ENCODE assay signal across 11 mouse cellular contexts in the genomic region with DNA sequence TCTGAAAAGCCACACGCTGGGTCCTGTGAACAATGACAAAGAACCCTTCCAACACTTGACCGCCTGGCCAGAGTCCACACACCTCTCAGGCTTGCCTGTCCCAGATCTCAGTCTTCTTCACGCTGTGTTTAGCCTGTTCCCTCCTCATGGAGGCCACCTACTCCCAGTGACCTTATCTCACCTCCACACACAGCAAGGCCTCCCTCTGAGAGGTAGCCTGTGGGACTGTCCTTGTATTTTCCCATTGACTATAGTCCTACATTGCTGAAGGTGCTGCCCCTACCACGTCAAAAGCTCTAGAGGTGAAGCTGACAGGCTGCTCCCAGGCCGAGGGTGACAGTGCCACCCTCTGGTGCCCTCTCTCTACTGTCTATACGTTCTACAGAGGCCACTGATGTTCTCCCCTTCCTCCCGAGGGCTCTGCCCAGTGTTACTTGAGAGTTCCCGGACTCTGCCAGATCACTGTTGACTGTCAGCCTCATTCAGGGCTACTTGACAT. TPM values are rescaled to one million over a fixed set of nuclear protein-coding genes. Genes with fewer than 3 reads are reported as not detected.
DNase-seq lines count a peak whose midpoint lies in the region; ATAC-seq lines count a peak whose summit lies in the region.
"Had no signal": no experiment of that assay in that cellular context is flagged by ENCODE, and none has a peak within 500 bp of the region (broad histone marks: within the 10 kb centered on the region; RNA-seq: fewer than 3 reads in every experiment).

No protein-coding gene starts in this region.

- no peak overlapping the region for H3K27ac ChIP-seq in heart, embryonic 12.5 days (ENCODE audit: poor library complexity, severe bottlenecking)
- peak overlapping the region; percentile 73 for H3K27ac ChIP-seq in liver, embryonic 12.5 days
- no peak overlapping the region for H3K27ac ChIP-seq in hindbrain, embryonic 13.5 days
- H3K27ac ChIP-seq: hindbrain, embryonic 10.5 days had no signal

- H3K36me3 ChIP-seq in heart, embryonic 12.5 days: no peaks in the 10 kb centered on the region
- no peaks in the 10 kb centered on the region for H3K36me3 ChIP-seq in liver, embryonic 12.5 days
- no peaks in the 10 kb centered on the region for H3K36me3 ChIP-seq in hindbrain, embryonic 13.5 days
- H3K36me3 ChIP-seq: hindbrain, embryonic 10.5 days had no signal

- no peak overlapping the region for H3K4me3 ChIP-seq in heart, embryonic 12.5 days
- H3K4me3 ChIP-seq in liver, embryonic 12.5 days: no peak overlapping the region
- no peak overlapping the region for H3K4me3 ChIP-seq in hindbrain, embryonic 13.5 days
- H3K4me3 ChIP-seq: hindbrain, embryonic 10.5 days had no signal

- H3K27me3 ChIP-seq in heart, embryonic 12.5 days (replicated peaks): peaks cover 34% of the 10 kb centered on the region
- H3K27me3 ChIP-seq in liver, embryonic 12.5 days (replicated peaks): peaks cover 32% of the 10 kb centered on the region
- peaks cover 11% of the 10 kb centered on the region; the same call in 1 of the 2 replicates for H3K27me3 ChIP-seq in hindbrain, embryonic 13.5 days

- 62% methylated on average over 8 of the region's 8 CpGs for WGBS in heart, embryonic 12.5 days
- 38% methylated on average over 8 of the region's 8 CpGs for WGBS in liver, embryonic 12.5 days (ENCODE audit: insufficient replicate concordance)
- WGBS in hindbrain, embryonic 13.5 days: 71% methylated on average over 8 of the region's 8 CpGs

- H3K9me3 ChIP-seq in heart, embryonic 12.5 days (replicated peaks): no peaks in the 10 kb centered on the region
- H3K9me3 ChIP-seq in liver, embryonic 12.5 days (replicated peaks): no peaks in the 10 kb centered on the region
- H3K9me3 ChIP-seq in hindbrain, embryonic 13.5 days: no peaks in the 10 kb centered on the region
- H3K9me3 ChIP-seq: hindbrain, embryonic 10.5 days had no signal

- ATAC-seq in heart, embryonic 12.5 days (ENCODE audit: insufficient number of reproducible peaks, low FRiP score): no peak
- peak; percentile 93 for ATAC-seq in liver, embryonic 12.5 days
- no peak for ATAC-seq in hindbrain, embryonic 13.5 days (ENCODE audit: low FRiP score)

- H3K9ac ChIP-seq in heart, embryonic 12.5 days: no peak overlapping the region
- peak overlapping the region; percentile 53 for H3K9ac ChIP-seq in liver, embryonic 12.5 days
- no peak overlapping the region for H3K9ac ChIP-seq in hindbrain, embryonic 13.5 days

- DNase-seq in heart, adult 11 months: peak; percentile 85
- peak; percentile 75 for DNase-seq in CD4-positive helper T cell, adult 2 months (ENCODE audit: low read depth, low spot score)
- DNase-seq in cerebellum, adult 8-10 months: peak; percentile 83
- DNase-seq in embryo, embryonic 10.5 days (ENCODE audit: low spot score): no peak
- no peak for DNase-seq in embryo, embryonic 10 days (ENCODE audit: low spot score)
- DNase-seq: adrenal gland, adult 8-10 months had no signal

- no peak overlapping the region for H3K4me2 ChIP-seq in heart, embryonic 12.5 days
- peak overlapping the region; percentile 51 for H3K4me2 ChIP-seq in liver, embryonic 12.5 days
- no peak overlapping the region for H3K4me2 ChIP-seq in hindbrain, embryonic 13.5 days

- no peaks in the 10 kb centered on the region for H3K4me1 ChIP-seq in heart, embryonic 12.5 days (replicated peaks)
- H3K4me1 ChIP-seq in liver, embryonic 12.5 days: peaks cover 40% of the 10 kb centered on the region
- H3K4me1 ChIP-seq in hindbrain, embryonic 13.5 days (replicated peaks): no peaks in the 10 kb centered on the region

RNA-seq across cellular contexts. Expression of gene Cabp2, which starts 0.8 kb away (rescaled TPM):
- not detected in 2 replicates for polyA plus RNA-seq in heart, embryonic 12.5 days (2016; fragmentation: Nextera tagmentation; extraction: Ambion mirVana)
- polyA plus RNA-seq in liver, embryonic 12.5 days (2016; fragmentation: Nextera tagmentation; extraction: Ambion mirVana): 0.37 and 0.53 TPM in 2 replicates
- polyA plus RNA-seq in hindbrain, embryonic 13.5 days (2015; fragmentation: Nextera tagmentation; extraction: Ambion mirVana): not detected in 2 replicates
- polyA plus RNA-seq: embryonic facial prominence, embryonic 14.5 days; hindbrain, embryonic 10.5 days had no signal

RNA-seq across cellular contexts. Expression of gene Cdk2ap2, which starts 16.4 kb away (rescaled TPM):
- polyA plus RNA-seq in heart, embryonic 12.5 days (2016; fragmentation: Nextera tagmentation; extraction: Ambion mirVana): 54.4 and 57.6 TPM in 2 replicates
- polyA plus RNA-seq in liver, embryonic 12.5 days (2016; fragmentation: Nextera tagmentation; extraction: Ambion mirVana): 93.2 and 101 TPM in 2 replicates
- 79.8 and 81.0 TPM in 2 replicates for polyA plus RNA-seq in hindbrain, embryonic 13.5 days (2015; fragmentation: Nextera tagmentation; extraction: Ambion mirVana)

RNA-seq across cellular contexts. Expression of gene Pitpnm1, which starts 19.2 kb away (rescaled TPM):
- polyA plus RNA-seq in heart, embryonic 12.5 days (2016; fragmentation: Nextera tagmentation; extraction: Ambion mirVana): 23.3 and 23.5 TPM in 2 replicates
- 4.8 and 5.0 TPM in 2 replicates for polyA plus RNA-seq in liver, embryonic 12.5 days (2016; fragmentation: Nextera tagmentation; extraction: Ambion mirVana)
- 43.3 and 48.5 TPM in 2 replicates for polyA plus RNA-seq in hindbrain, embryonic 13.5 days (2015; fragmentation: Nextera tagmentation; extraction: Ambion mirVana)

RNA-seq across cellular contexts. Expression of gene Gstp3, which starts 21.2 kb away (rescaled TPM):
- 0.69 TPM in 1 of 2 replicates, not detected in the other for polyA plus RNA-seq in heart, embryonic 12.5 days (2016; fragmentation: Nextera tagmentation; extraction: Ambion mirVana)
- 15.0 and 18.5 TPM in 2 replicates for polyA plus RNA-seq in liver, embryonic 12.5 days (2016; fragmentation: Nextera tagmentation; extraction: Ambion mirVana)
- not detected in 2 replicates for polyA plus RNA-seq in hindbrain, embryonic 13.5 days (2015; fragmentation: Nextera tagmentation; extraction: Ambion mirVana)
- polyA plus RNA-seq: hindbrain, embryonic 10.5 days had no signal

RNA-seq across cellular contexts. Expression of gene Gstp2, which starts 34.7 kb away (rescaled TPM):
- 3.6 and 7.1 TPM in 2 replicates for polyA plus RNA-seq in heart, embryonic 12.5 days (2016; fragmentation: Nextera tagmentation; extraction: Ambion mirVana)
- 6.2 and 7.3 TPM in 2 replicates for polyA plus RNA-seq in liver, embryonic 12.5 days (2016; fragmentation: Nextera tagmentation; extraction: Ambion mirVana)
- 1.4 and 4.4 TPM in 2 replicates for polyA plus RNA-seq in hindbrain, embryonic 13.5 days (2015; fragmentation: Nextera tagmentation; extraction: Ambion mirVana)

Comparison
In these comparisons a context has a peak if more than half of its experiments do, and no peak if none do; other contexts are left out.
1. DNase-seq: peak in heart, adult 11 months (single experiment), CD4-positive helper T cell, adult 2 months (single experiment) and cerebellum, adult 8-10 months (single experiment); none in embryo, embryonic 10.5 days (single experiment) and embryo, embryonic 10 days (single experiment).